Comparison of ENCODE assay signal across 8 mouse cellular contexts in genomic region chr1:105663171-105663961, GRCm38 (mm10). TPM values are rescaled to one million over a fixed set of nuclear protein-coding genes. Genes with fewer than 3 reads are reported as not detected.
DNase-seq lines count a peak whose midpoint lies in the region; ATAC-seq lines count a peak whose summit lies in the region.

Gene Pign, minus strand, starts transcription at chr1:105663677.
Gene Relch, plus strand, starts transcription at chr1:105663861.

- peak within 1 kb of the TSS; percentile 86 for H3K27ac ChIP-seq in hindbrain, embryonic 14.5 days

- no peaks in the 10 kb centered on the region for H3K36me3 ChIP-seq in hindbrain, embryonic 14.5 days (replicated peaks; ENCODE audit: control insufficient read depth, insufficient read depth)

- H3K9ac ChIP-seq in hindbrain, embryonic 14.5 days = peak within 1 kb of the TSS; percentile 91

- peak; percentile 99 for ATAC-seq in hindbrain, embryonic 14.5 days (ENCODE audit: low FRiP score)

- peak within 1 kb of the TSS; percentile 86 for H3K4me2 ChIP-seq in hindbrain, embryonic 14.5 days (replicated peaks)

- H3K4me3 ChIP-seq in hindbrain, embryonic 14.5 days (replicated peaks; ENCODE audit: low read length) = peak within 1 kb of the TSS; percentile 96

- H3K4me1 ChIP-seq in hindbrain, embryonic 14.5 days (replicated peaks; ENCODE audit: control insufficient read depth, insufficient read depth, low read length) = peaks cover 31% of the 10 kb centered on the region

- H3K27me3 ChIP-seq in hindbrain, embryonic 14.5 days (ENCODE audit: control insufficient read depth, insufficient read depth, low read length) = no peaks in the 10 kb centered on the region

- WGBS in hindbrain, embryonic 14.5 days = under 1% methylated on average over 40 of the region's 41 CpGs

- H3K9me3 ChIP-seq in hindbrain, embryonic 14.5 days (ENCODE audit: control insufficient read depth, low read length) = no peaks in the 10 kb centered on the region

- DNase-seq in R1 (ENCODE audit: low read depth, low spot score) = peak; percentile 100
- DNase-seq in cerebellum, postnatal 25 days = peak; percentile 94 to 99
- peak; percentile 82 to 94 for DNase-seq in frontal cortex, postnatal 25 days (ENCODE audit: low spot score in 2 of 2)
- DNase-seq in hindbrain, embryonic 14.5 days (ENCODE audit: low spot score) = peak; percentile 97
- peak; percentile 95 to 96 for DNase-seq in layer of hippocampus, postnatal 36 days
- DNase-seq in lung, postnatal 36 days = peak; percentile 100
- DNase-seq in retina, postnatal 1 day = peak; percentile 100
- peak; percentile 89 to 98 for DNase-seq in urinary bladder, adult 18-20 months (ENCODE audit: low spot score in 2 of 2)

RNA-seq across cellular contexts. Expression of gene Pign, which starts in this region (rescaled TPM):
- 12.5 and 14.8 TPM in 2 replicates for polyA plus RNA-seq in hindbrain, embryonic 14.5 days (2014; fragmentation: Nextera tagmentation; extraction: Ambion mirVana)
- 10 to 100 TPM; 17.9 to 21.9 TPM for total RNA-seq in layer of hippocampus, postnatal 36 days (2021)

RNA-seq across cellular contexts. Expression of gene Relch, which starts in this region (rescaled TPM):
- 48.5 and 54.2 TPM in 2 replicates for polyA plus RNA-seq in hindbrain, embryonic 14.5 days (2014; fragmentation: Nextera tagmentation; extraction: Ambion mirVana)
- total RNA-seq in layer of hippocampus, postnatal 36 days (2021) = 100 to 1,000 TPM; 102 to 115 TPM

Comparison
In these comparisons a context has a peak if more than half of its experiments do, and no peak if none do; other contexts are left out.
1. Peak in every context shown above with its lines: DNase-seq, ATAC-seq, H3K4me3 ChIP-seq and H3K27ac ChIP-seq.